Mouse (Mus musculus) Muller cell, postnatal 12 days (primary cell): ENCODE measurements at regions not wholly inside any gene's neighbourhood (a gene's known extent, or its start where the extent isn't known, plus 50 kb on each side); places are given as distances from the start of the nearest gene placed in this dataset.

Experiments
- DNase-seq: peaks from one replicate; pipeline ENCODE4 v3.0.0-alpha.2; 2015; ENCODE audit errors: inconsistent ontology term

- no peak for DNase-seq
Observed at GRCm38 (mm10) chr1:114835926-114836325, 848.6 kb upstream of the Cntnap5a start.

DNA sequence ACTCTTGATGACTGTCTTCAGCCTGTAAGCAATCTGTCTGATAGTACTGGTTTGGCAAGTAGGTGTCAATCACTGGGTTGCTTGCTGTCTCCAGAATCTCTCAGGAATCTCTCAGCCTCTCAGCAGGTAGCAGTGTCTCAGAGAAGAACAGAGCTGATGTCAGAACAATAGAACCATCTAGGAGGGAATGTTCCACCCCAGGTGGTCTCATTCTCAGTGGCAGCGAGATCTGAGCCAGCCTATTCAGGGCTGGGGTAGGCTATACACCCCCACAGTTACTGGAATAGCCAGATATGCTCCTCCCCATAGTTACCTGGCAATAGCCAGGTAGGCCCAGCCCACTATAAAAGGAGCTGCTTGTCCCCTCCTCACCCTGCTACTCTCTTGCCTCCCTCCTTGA is 834.9 kb upstream of the Cntnap5a start:
- DNase-seq = no peak

GRCm38 (mm10) chr1:114860983-114861382 is 823.6 kb upstream of the Cntnap5a start:
- peak; percentile 9 for DNase-seq

- DNase-seq = no peak
Observed at GRCm38 (mm10) chr1:114862927-114863326, 821.6 kb upstream of the Cntnap5a start.

DNA sequence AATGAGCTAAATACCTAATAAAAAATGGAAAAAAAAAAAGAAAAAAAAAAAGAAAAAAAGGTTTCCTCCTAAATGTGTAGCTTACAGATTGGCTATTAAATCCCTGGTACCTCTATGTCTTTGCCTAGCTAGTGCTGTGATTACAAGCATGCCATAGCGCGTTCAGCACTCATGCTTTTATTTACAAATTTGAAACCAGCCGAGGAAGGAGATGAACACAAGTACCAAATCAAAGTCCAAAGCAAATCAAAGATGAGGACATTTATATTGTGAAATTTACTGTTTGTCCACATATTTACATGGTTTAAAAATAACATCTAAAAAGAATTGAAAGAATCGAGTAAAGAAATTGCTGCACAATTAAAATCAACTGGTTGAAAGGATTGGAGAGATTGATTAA is 808.8 kb upstream of the Cntnap5a start:
- DNase-seq = no peak
